Mouse (Mus musculus) R1 (cell line): Measurements from ENCODE around the gene Rgs9.

Experiments
- DNase-seq: peaks from one replicate; pipeline ENCODE4 v3.0.0-alpha.2; 2018; ENCODE audit warnings: low read depth, low spot score

Gene Rgs9

DNA sequence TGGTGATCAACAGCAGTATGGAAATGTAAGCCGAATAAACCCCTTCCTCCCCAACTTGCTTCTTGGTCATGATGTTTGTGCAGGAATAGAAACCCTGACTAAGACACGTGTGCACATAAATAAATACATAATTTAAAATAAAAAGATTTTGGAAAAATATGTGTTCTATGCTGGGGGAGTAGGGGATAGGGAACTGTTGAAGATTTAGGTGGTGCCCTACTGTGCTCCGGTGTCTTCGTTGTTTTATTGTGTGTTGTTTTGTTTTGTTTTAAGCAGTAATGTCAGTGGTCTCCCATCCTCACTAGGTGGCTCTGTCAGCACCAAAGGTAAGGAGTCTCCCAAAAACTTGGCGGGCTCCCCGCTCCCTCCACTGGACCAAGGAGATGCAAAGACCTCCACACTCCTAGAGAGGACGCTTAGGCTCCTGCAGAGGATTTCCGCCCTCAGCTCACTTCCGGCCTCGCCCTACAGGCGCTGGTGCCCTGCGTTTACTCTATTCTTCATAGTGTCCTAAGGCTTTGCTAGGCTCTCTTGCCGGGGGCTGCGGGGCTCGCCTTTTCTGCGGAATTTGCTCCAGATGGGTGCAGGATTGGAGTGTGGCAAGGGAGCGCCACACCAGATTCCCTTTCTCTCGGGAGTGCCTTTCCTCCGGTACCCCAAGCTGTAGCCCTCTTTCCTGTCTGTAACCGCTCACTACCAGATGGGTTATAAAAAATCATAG, 14.1 kb upstream of the Rgs9 start:
- DNase-seq = peak; percentile 69

GRCm38 (mm10) chr11:109305680-109306079, 7.8 kb upstream of the Rgs9 start:
- peak; percentile 16 for DNase-seq

GRCm38 (mm10) chr11:109302338-109302737, 4.4 kb upstream of the Rgs9 start:
- no peak for DNase-seq

- no peak for DNase-seq
These were observed 898 bp downstream of the Rgs9 start for GRCm38 (mm10) chr11:109297031-109297430.

- DNase-seq = no peak
These were observed 5.9 kb downstream of the Rgs9 start for GRCm38 (mm10) chr11:109292056-109292455.

DNA sequence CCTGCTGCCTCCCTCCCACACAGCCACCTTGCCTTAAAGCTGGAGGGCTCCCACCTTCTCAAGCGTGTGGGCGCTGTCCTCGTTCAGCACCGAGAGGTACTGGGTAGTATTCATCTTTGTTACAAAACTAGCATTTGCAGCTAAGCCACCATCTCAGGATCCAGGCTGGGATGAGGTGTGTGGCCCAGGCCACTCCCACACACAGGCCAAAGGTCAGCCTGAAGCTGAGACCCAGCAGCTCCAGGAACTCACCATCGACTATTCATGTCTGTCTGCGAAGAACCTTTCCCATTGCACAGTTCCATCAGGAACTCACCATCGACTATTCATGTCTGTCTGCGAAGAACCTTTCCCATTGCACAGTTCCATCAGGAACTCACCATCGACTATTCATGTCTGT, 8.6 kb downstream of the Rgs9 start:
- DNase-seq = peak; percentile 73

- DNase-seq = no peak
These were observed 13.1 kb downstream of the Rgs9 start for GRCm38 (mm10) chr11:109284811-109285210.

DNA sequence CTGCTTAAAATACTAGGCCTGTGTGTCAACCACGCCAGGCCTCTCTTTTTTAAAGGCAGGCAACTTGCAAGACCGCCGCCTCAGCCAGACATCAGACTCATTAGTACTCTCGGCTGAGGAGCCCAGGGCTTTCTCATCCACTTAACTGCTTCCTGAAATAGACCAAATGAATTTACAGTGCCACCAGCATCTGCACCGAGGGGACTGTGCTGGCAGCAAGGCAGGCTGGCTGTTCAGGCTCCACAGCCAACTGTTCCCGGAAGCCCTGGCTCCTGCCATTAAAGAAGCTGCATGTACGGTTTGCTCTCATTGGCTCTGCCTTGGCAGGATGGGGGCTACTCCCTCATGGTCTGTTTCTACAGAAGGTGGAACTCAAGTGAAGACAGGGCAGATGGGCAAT, 19.7 kb downstream of the Rgs9 start:
- DNase-seq = no peak

DNA sequence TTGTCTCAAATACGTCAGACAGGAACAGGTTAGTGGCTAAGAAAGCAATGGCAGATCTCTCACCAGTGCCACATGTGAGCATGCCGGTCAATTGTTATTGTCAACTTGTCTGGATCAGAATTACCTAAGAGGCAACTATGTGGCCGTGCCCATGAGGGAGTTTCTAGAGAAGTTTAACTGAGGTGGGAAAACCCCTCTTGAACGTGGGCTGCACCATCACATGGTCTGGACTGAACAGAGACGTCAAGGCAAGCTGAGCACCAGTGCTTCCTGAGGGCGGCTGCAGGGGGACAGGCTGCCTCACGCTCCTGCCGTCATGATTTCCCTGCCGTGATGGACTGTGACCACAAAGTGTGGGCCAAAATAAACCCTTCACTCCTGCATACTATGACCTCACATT, 26.5 kb downstream of the Rgs9 start:
- no peak for DNase-seq

- no peak for DNase-seq
These were observed 27.6 kb downstream of the Rgs9 start for GRCm38 (mm10) chr11:109270366-109270765.

DNA sequence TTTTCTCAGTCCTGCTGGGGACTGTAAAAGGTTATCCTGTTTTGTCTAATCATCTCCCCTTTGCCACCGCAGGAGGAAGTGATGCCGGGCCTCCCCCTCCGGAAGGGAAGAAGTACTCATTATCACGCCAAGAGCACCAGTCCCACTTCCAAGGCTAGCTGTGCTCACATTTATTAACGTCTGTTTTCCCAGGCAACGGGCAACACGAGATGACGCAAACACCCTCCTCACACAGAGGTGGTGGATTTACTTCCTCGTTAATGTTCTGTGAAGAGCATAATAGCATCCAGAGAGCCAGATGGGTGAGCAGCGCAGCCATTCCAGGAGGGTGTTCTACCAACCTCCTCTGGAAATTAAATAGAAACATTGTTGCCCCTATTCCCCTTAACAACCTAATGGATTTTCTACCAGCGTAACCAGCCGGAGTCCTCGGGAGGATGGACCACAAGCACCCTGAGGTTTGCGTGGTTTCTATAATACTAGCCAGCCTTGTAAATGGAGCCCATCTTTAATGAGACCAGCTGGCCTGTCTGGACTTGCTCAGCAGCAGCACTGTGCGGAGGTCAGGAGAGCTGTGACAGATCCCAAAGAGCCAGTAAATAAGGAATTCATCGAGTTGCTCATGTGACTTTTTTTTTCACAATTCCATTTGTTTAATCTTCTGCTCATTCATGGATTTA, 28.1 kb downstream of the Rgs9 start:
- no peak for DNase-seq

GRCm38 (mm10) chr11:109269283-109269661, 28.7 kb downstream of the Rgs9 start:
- no peak for DNase-seq

- no peak for DNase-seq
These were observed 31.6 kb downstream of the Rgs9 start for GRCm38 (mm10) chr11:109266161-109266910.

- DNase-seq = no peak
These were observed 33.7 kb downstream of the Rgs9 start for GRCm38 (mm10) chr11:109264159-109264768.

GRCm38 (mm10) chr11:109260561-109260960, 37.4 kb downstream of the Rgs9 start:
- no peak for DNase-seq

- DNase-seq = peak; percentile 39
These were observed 38.7 kb downstream of the Rgs9 start for GRCm38 (mm10) chr11:109258941-109259910.

DNA sequence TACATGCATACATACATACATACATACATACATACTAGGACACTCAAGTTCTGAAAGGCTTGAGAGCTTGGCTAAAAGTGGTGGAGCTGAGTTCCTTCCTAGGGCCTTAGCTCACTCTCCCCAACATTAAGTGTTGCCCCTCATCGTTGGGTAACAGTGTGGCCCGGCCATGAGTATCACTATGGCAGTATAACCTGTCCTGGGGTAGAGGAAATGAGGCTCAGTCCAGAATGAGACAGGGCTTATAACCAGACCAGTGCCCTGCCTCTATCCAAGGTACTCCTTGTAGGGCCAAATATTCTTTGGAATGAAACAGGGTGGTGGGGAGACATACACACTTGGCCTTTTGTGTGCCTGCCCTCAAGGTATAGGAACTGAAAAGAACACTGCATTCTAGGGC, 40.1 kb downstream of the Rgs9 start:
- no peak for DNase-seq

- no peak for DNase-seq
These were observed 42.9 kb downstream of the Rgs9 start for GRCm38 (mm10) chr11:109255022-109255421.

DNA sequence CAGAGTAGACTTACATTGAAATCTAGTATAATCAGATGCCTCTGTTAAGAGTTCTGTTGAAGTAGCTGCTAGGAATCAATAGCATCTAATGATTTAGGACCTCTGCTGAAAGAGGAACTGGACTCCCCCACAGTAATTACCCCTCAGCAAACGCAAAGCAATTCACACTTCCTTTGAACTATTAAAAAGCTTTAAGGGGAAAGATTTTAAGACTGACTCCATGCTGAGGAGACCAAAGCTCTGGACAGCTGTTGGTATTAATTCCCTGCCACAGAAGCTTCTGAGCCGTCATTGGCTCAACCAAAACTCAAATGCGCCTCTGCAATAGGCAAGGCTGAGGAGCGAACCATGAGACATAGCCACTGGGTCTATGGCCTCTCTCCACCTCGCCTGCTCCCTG, 45.4 kb downstream of the Rgs9 start:
- no peak for DNase-seq

GRCm38 (mm10) chr11:109250566-109250965, 47.4 kb downstream of the Rgs9 start:
- DNase-seq = no peak

GRCm38 (mm10) chr11:109246920-109247319, 51.0 kb downstream of the Rgs9 start:
- no peak for DNase-seq
